Comparison of ENCODE assay signal across 14 mouse cellular contexts in the genomic region with DNA sequence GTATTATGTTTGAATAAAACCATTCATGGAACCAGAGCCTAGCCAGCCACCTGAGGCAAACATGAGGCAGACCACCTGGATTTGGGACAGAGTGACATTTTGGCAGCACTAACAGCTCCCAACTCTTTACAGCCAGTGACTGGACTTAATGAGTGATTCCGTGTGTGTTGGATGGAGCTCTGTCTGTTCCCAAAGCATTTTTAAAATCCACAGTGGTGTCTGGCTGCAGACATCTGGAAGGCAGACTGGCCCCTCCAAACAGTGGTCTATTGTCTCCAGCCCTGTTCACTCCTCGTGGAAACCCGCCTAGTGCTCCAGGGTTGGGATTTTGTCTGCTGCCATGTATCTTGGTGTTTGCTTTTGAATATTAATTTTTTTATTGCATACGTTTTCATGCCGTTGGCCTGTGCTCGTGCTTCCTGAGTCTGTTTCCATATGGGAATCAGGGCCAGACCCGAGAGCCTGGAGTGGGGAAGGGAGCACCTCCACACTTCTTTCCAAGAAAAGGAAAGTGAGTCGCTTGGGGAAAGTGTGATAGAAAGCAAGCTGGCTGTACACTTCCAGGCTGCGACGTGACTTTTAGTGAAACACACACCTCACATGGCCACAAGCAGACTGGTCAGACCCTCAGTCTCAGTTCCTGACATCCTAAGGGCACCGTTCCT. TPM values are rescaled to one million over a fixed set of nuclear protein-coding genes. Genes with fewer than 3 reads are reported as not detected.
DNase-seq lines count a peak whose midpoint lies in the region; ATAC-seq and TF ChIP-seq lines count a peak whose summit lies in the region.
"Had no signal": no experiment of that assay in that cellular context is flagged by ENCODE, and none has a peak within 500 bp of the region (broad histone marks: within the 10 kb centered on the region; RNA-seq: fewer than 3 reads in every experiment).

No protein-coding gene starts in this region.

- TF ChIP-seq CTCF in lung, embryonic 14.5 days (IDR thresholded peaks at IDR 0.05; ENCODE audit: low read depth): no peak

- no peak overlapping the region for H3K4me3 ChIP-seq in heart, embryonic 12.5 days
- no peak overlapping the region for H3K4me3 ChIP-seq in lung, embryonic 14.5 days (ENCODE audit: low read depth, low read length)
- no peak overlapping the region for H3K4me3 ChIP-seq in embryonic facial prominence, embryonic 15.5 days (replicated peaks)
- H3K4me3 ChIP-seq: erythroblast, embryonic 14.5 days had no signal

- no peak overlapping the region for H3K9ac ChIP-seq in heart, embryonic 12.5 days
- H3K9ac ChIP-seq in lung, embryonic 14.5 days: no peak overlapping the region
- H3K9ac ChIP-seq in embryonic facial prominence, embryonic 15.5 days: no peak overlapping the region

- no peak for ATAC-seq in heart, embryonic 12.5 days (ENCODE audit: insufficient number of reproducible peaks, low FRiP score)
- ATAC-seq in lung, embryonic 14.5 days (ENCODE audit: insufficient read depth): peak; percentile 19; the same call in 1 of the 2 replicates
- ATAC-seq in embryonic facial prominence, embryonic 15.5 days (ENCODE audit: insufficient number of reproducible peaks, low FRiP score, low TSS enrichment, low read depth): peak; percentile 78
- ATAC-seq: midbrain, embryonic 16.5 days had no signal

- peaks cover 9% of the 10 kb centered on the region; the same call in 1 of the 2 replicates for H3K4me1 ChIP-seq in heart, embryonic 12.5 days (replicated peaks)
- no peaks in the 10 kb centered on the region for H3K4me1 ChIP-seq in lung, embryonic 14.5 days (ENCODE audit: insufficient read depth)
- H3K4me1 ChIP-seq in embryonic facial prominence, embryonic 15.5 days: peaks cover 30% of the 10 kb centered on the region

- no peak overlapping the region for H3K4me2 ChIP-seq in heart, embryonic 12.5 days
- H3K4me2 ChIP-seq in lung, embryonic 14.5 days: no peak overlapping the region
- H3K4me2 ChIP-seq in embryonic facial prominence, embryonic 15.5 days (replicated peaks): peak overlapping the region; percentile 25

- peak overlapping the region; percentile 58 for H3K27ac ChIP-seq in heart, embryonic 12.5 days (ENCODE audit: poor library complexity, severe bottlenecking)
- H3K27ac ChIP-seq in lung, embryonic 14.5 days (ENCODE audit: low read depth): peak overlapping the region; percentile 34; the same call in 1 of the 2 replicates
- peak overlapping the region; percentile 81 for H3K27ac ChIP-seq in embryonic facial prominence, embryonic 15.5 days (replicated peaks)

- H3K27me3 ChIP-seq in heart, embryonic 12.5 days (replicated peaks): no peaks in the 10 kb centered on the region
- H3K27me3 ChIP-seq in lung, embryonic 14.5 days (ENCODE audit: insufficient read depth, low read length): no peaks in the 10 kb centered on the region
- H3K27me3 ChIP-seq in embryonic facial prominence, embryonic 15.5 days: no peaks in the 10 kb centered on the region

- no peak for DNase-seq in heart, adult 11 months
- peak; percentile 14 for DNase-seq in lung, embryonic 14.5 days
- DNase-seq in lung, postnatal 14 days: no peak
- DNase-seq in mesoderm, embryonic 11.5 days (ENCODE audit: low read depth, low spot score): peak; percentile 63
- DNase-seq in right cerebral cortex, adult 18-20 months: no peak
- no peak for DNase-seq in c-Kit-positive CD71-positive TER-119-positive erythroid progenitor cells, embryonic 14.5 days (ENCODE audit: low spot score)
- DNase-seq: cerebellum, adult 18-20 months; heart, postnatal 14 days; liver; lung, postnatal 10 days had no signal

- H3K9me3 ChIP-seq in heart, embryonic 12.5 days (replicated peaks): no peaks in the 10 kb centered on the region
- H3K9me3 ChIP-seq in lung, embryonic 14.5 days (ENCODE audit: low read depth, low read length): no peaks in the 10 kb centered on the region
- no peaks in the 10 kb centered on the region for H3K9me3 ChIP-seq in embryonic facial prominence, embryonic 15.5 days (replicated peaks)

- no peaks in the 10 kb centered on the region for H3K36me3 ChIP-seq in heart, embryonic 12.5 days
- no peaks in the 10 kb centered on the region for H3K36me3 ChIP-seq in lung, embryonic 14.5 days (ENCODE audit: insufficient read depth)
- H3K36me3 ChIP-seq in embryonic facial prominence, embryonic 15.5 days: no peaks in the 10 kb centered on the region

- 59% methylated on average over 11 of the region's 11 CpGs for WGBS in heart, embryonic 12.5 days
- 57% methylated on average over 11 of the region's 11 CpGs for WGBS in lung, embryonic 14.5 days
- 35% methylated on average over 11 of the region's 11 CpGs for WGBS in embryonic facial prominence, embryonic 15.5 days

RNA-seq across cellular contexts. Expression of a gene that starts 7.6 kb away (rescaled TPM):
- polyA plus RNA-seq in heart, embryonic 12.5 days (2016; fragmentation: Nextera tagmentation; extraction: Ambion mirVana): 0.20 TPM in 1 of 2 replicates, not detected in the other
- polyA plus RNA-seq in lung, embryonic 14.5 days (2014; fragmentation: Nextera tagmentation; extraction: Ambion mirVana): not detected in 2 replicates
- 2.6 and 2.9 TPM in 2 replicates for polyA plus RNA-seq in embryonic facial prominence, embryonic 15.5 days (2015; fragmentation: Nextera tagmentation; extraction: Ambion mirVana)
- polyA plus RNA-seq: erythroblast, embryonic 14.5 days had no signal

RNA-seq across cellular contexts. Expression of a gene that starts 22.3 kb away (rescaled TPM):
- polyA plus RNA-seq in heart, embryonic 12.5 days (2016; fragmentation: Nextera tagmentation; extraction: Ambion mirVana): 0.22 TPM in 1 of 2 replicates, not detected in the other
- 0.97 and 1.1 TPM in 2 replicates for polyA plus RNA-seq in lung, embryonic 14.5 days (2014; fragmentation: Nextera tagmentation; extraction: Ambion mirVana)
- polyA plus RNA-seq in embryonic facial prominence, embryonic 15.5 days (2015; fragmentation: Nextera tagmentation; extraction: Ambion mirVana): 3.5 and 5.2 TPM in 2 replicates
- polyA plus RNA-seq: erythroblast, embryonic 14.5 days; midbrain, embryonic 16.5 days had no signal

Comparison
In these comparisons a context has a peak if more than half of its experiments do, and no peak if none do; other contexts are left out.
1. DNase-seq: peak in lung, embryonic 14.5 days (single experiment) and mesoderm, embryonic 11.5 days (single experiment); none in heart, adult 11 months (single experiment), lung, postnatal 14 days (single experiment), right cerebral cortex, adult 18-20 months (single experiment) and c-Kit-positive CD71-positive TER-119-positive erythroid progenitor cells, embryonic 14.5 days (single experiment).
2. Peak in every context shown above with its lines, with median percentiles within 50 percentile points of each other: H3K27ac ChIP-seq.